Comparison of ENCODE assay signal across 9 mouse cellular contexts in the genomic region with DNA sequence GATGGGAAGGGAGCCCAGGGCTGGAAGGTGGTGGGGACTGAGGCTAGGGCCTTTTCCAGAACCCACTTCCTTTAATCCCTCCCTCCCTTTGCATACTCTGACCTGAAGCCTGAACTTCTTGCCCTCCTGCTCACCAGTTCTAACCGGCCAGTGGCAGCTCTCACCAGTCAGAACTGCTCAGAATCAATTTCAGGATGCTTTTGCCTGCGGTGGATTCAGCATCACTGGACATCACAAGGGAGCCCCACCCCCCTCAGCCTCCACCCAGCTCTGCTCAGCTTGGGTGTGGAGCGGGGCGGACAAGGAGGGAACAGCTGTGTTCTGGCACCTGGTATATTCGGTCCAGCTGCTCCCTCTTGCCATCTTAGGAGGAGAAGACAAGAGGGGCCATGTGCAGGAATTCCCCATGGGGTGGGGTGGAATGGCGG. TPM values are rescaled to one million over a fixed set of nuclear protein-coding genes. Genes with fewer than 3 reads are reported as not detected.
DNase-seq lines count a peak whose midpoint lies in the region; ATAC-seq and TF ChIP-seq lines count a peak whose summit lies in the region.
"Had no signal": no experiment of that assay in that cellular context is flagged by ENCODE, and none has a peak within 500 bp of the region (broad histone marks: within the 10 kb centered on the region; RNA-seq: fewer than 3 reads in every experiment).

A gene (minus strand): TSS at position 226 of the 428 bp plus-strand sequence.

- H3K4me1 ChIP-seq in midbrain, embryonic 11.5 days (ENCODE audit: control insufficient read depth, insufficient read depth, low read length): peaks cover 14% of the 10 kb centered on the region
- H3K4me1 ChIP-seq in midbrain, postnatal 0 days (ENCODE audit: insufficient read depth, low read length): no peaks in the 10 kb centered on the region; the same call in 1 of the 2 replicates
- peaks cover 30% of the 10 kb centered on the region for H3K4me1 ChIP-seq in hindbrain, embryonic 12.5 days
- H3K4me1 ChIP-seq in stomach, embryonic 16.5 days (ENCODE audit: control insufficient read depth, insufficient read depth, low read length): peaks cover 32% of the 10 kb centered on the region

- no peak within 1 kb of the TSS for H3K4me3 ChIP-seq in midbrain, embryonic 11.5 days (ENCODE audit: low read depth, low read length)
- no peak within 1 kb of the TSS for H3K4me3 ChIP-seq in midbrain, postnatal 0 days (ENCODE audit: low read depth, low read length)
- H3K4me3 ChIP-seq in hindbrain, embryonic 12.5 days: no peak within 1 kb of the TSS
- no peak within 1 kb of the TSS for H3K4me3 ChIP-seq in stomach, embryonic 16.5 days (replicated peaks; ENCODE audit: low read length)

- no peak for TF ChIP-seq CTCF in midbrain, postnatal 0 days (IDR thresholded peaks at IDR 0.05)

- WGBS in midbrain, embryonic 11.5 days: 31% methylated on average over 6 of the region's 6 CpGs
- WGBS in midbrain, postnatal 0 days: 40% methylated on average over 6 of the region's 6 CpGs
- WGBS in hindbrain, embryonic 12.5 days: 26% methylated on average over 6 of the region's 6 CpGs
- WGBS in stomach, embryonic 16.5 days: 39% methylated on average over 6 of the region's 6 CpGs

- H3K36me3 ChIP-seq in midbrain, embryonic 11.5 days (ENCODE audit: control insufficient read depth, insufficient read depth, low read length): no peaks in the 10 kb centered on the region
- no peaks in the 10 kb centered on the region for H3K36me3 ChIP-seq in midbrain, postnatal 0 days (ENCODE audit: insufficient read depth, low read length)
- no peaks in the 10 kb centered on the region for H3K36me3 ChIP-seq in hindbrain, embryonic 12.5 days
- no peaks in the 10 kb centered on the region for H3K36me3 ChIP-seq in stomach, embryonic 16.5 days (ENCODE audit: control insufficient read depth, insufficient read depth, low read length)

- peaks cover 27% of the 10 kb centered on the region for H3K27me3 ChIP-seq in midbrain, embryonic 11.5 days (ENCODE audit: control insufficient read depth, insufficient read depth, low read length)
- peaks cover 16% of the 10 kb centered on the region for H3K27me3 ChIP-seq in midbrain, postnatal 0 days (ENCODE audit: insufficient read depth, low read length)
- peaks cover 26% of the 10 kb centered on the region for H3K27me3 ChIP-seq in hindbrain, embryonic 12.5 days
- 0 out of 2 replicates have a peak, but pooled peaks cover 3% of the 10 kb centered on the region for H3K27me3 ChIP-seq in stomach, embryonic 16.5 days (ENCODE audit: control insufficient read depth, insufficient read depth, low read length)

- H3K9ac ChIP-seq in midbrain, embryonic 11.5 days (ENCODE audit: low read length): peak within 1 kb of the TSS; percentile 27; the same call in 1 of the 2 replicates
- H3K9ac ChIP-seq in midbrain, postnatal 0 days (replicated peaks; ENCODE audit: low read length, poor library complexity, severe bottlenecking): no peak within 1 kb of the TSS
- peak within 1 kb of the TSS; percentile 36; the same call in 1 of the 2 replicates for H3K9ac ChIP-seq in hindbrain, embryonic 12.5 days
- H3K9ac ChIP-seq in stomach, embryonic 16.5 days (ENCODE audit: low read length): peak within 1 kb of the TSS; percentile 2; the same call in 1 of the 2 replicates

- 0 out of 2 replicates have a peak within 1 kb of the TSS, but pooled peaks have one; percentile 8 for H3K4me2 ChIP-seq in midbrain, embryonic 11.5 days
- no peak within 1 kb of the TSS for H3K4me2 ChIP-seq in midbrain, postnatal 0 days (ENCODE audit: low read depth, low read length, poor library complexity, severe bottlenecking)
- H3K4me2 ChIP-seq in hindbrain, embryonic 12.5 days (replicated peaks): no peak within 1 kb of the TSS
- no peak within 1 kb of the TSS for H3K4me2 ChIP-seq in stomach, embryonic 16.5 days (ENCODE audit: low read depth, low read length)

- DNase-seq in midbrain, embryonic 11.5 days (ENCODE audit: low spot score, missing footprints): peak; percentile 90
- DNase-seq in midbrain, postnatal 0 days (ENCODE audit: low spot score): no peak
- DNase-seq in kidney, postnatal 25 days: peak; percentile 70 to 83
- no peak for DNase-seq in urinary bladder, adult 2 months (ENCODE audit: low spot score)
- no peak for DNase-seq in frontal cortex, adult 2 months (ENCODE audit: extremely low spot score in 1 of 2, low spot score in 1 of 2)
- DNase-seq: right cerebral cortex, postnatal 14 days had no signal

- no peaks in the 10 kb centered on the region for H3K9me3 ChIP-seq in midbrain, embryonic 11.5 days (ENCODE audit: control insufficient read depth, low read length)
- H3K9me3 ChIP-seq in midbrain, postnatal 0 days (ENCODE audit: low read length): no peaks in the 10 kb centered on the region
- H3K9me3 ChIP-seq in hindbrain, embryonic 12.5 days (replicated peaks): no peaks in the 10 kb centered on the region
- no peaks in the 10 kb centered on the region for H3K9me3 ChIP-seq in stomach, embryonic 16.5 days (replicated peaks; ENCODE audit: control insufficient read depth, low read length)

- H3K27ac ChIP-seq in midbrain, embryonic 11.5 days (ENCODE audit: low read depth, low read length): no peak within 1 kb of the TSS
- H3K27ac ChIP-seq in midbrain, postnatal 0 days (ENCODE audit: low read depth, low read length): no peak within 1 kb of the TSS
- H3K27ac ChIP-seq in hindbrain, embryonic 12.5 days: no peak within 1 kb of the TSS
- H3K27ac ChIP-seq in stomach, embryonic 16.5 days (ENCODE audit: low read length): no peak within 1 kb of the TSS
- H3K27ac ChIP-seq: macrophage had no signal

- ATAC-seq in midbrain, embryonic 11.5 days (ENCODE audit: low FRiP score): 0 out of 2 replicates have a peak, but pooled peaks have one; percentile 8
- ATAC-seq in midbrain, postnatal 0 days (ENCODE audit: low FRiP score): no peak
- peak; percentile 58 for ATAC-seq in hindbrain, embryonic 12.5 days (ENCODE audit: low FRiP score)
- no peak for ATAC-seq in stomach, embryonic 16.5 days (ENCODE audit: insufficient read depth, low FRiP score)

RNA-seq across cellular contexts. Expression of the gene that starts here (rescaled TPM):
- polyA plus RNA-seq in midbrain, embryonic 11.5 days (2014; fragmentation: Nextera tagmentation; extraction: Ambion mirVana): 0.21 TPM in 1 of 2 replicates, not detected in the other
- total RNA-seq in midbrain, postnatal 0 days (2014; rRNA removed): not detected in 2 replicates
- polyA plus RNA-seq in midbrain, postnatal 0 days (2015; fragmentation: Nextera tagmentation; extraction: Ambion mirVana): not detected in 2 replicates
- polyA plus RNA-seq in hindbrain, embryonic 12.5 days (2016; fragmentation: Nextera tagmentation; extraction: Ambion mirVana): 1.6 and 5.0 TPM in 2 replicates
- 0.67 and 3.5 TPM in 2 replicates for polyA plus RNA-seq in stomach, embryonic 16.5 days (2015; fragmentation: Nextera tagmentation; extraction: Ambion mirVana)
- 0.31 and 0.84 TPM in 2 replicates for polyA plus RNA-seq in urinary bladder, adult 2 months (2012; rRNA removed)
- not detected in 2 replicates for polyA plus RNA-seq in frontal cortex, adult 2 months (2012; rRNA removed)
- polyA plus RNA-seq: macrophage had no signal

Comparison
In these comparisons a context has a peak if more than half of its experiments do, and no peak if none do; other contexts are left out.
1. Peak in DNase-seq, ATAC-seq, H3K9ac ChIP-seq and H3K4me2 ChIP-seq in midbrain, embryonic 11.5 days; RNA of the gene not detected or under 1 TPM.
2. DNase-seq: peak in kidney, postnatal 25 days (2 of 2); none in midbrain, postnatal 0 days (single experiment), urinary bladder, adult 2 months (single experiment) and frontal cortex, adult 2 months (0 of 2).